Mouse (Mus musculus): ENCODE data around the gene Chodl. TPM values are rescaled to one million over a fixed set of nuclear protein-coding genes. Genes with fewer than 3 reads are reported as not detected.

Gene Chodl
- under 1 TPM; 0.17 TPM for total RNA-seq (2021)

DNA sequence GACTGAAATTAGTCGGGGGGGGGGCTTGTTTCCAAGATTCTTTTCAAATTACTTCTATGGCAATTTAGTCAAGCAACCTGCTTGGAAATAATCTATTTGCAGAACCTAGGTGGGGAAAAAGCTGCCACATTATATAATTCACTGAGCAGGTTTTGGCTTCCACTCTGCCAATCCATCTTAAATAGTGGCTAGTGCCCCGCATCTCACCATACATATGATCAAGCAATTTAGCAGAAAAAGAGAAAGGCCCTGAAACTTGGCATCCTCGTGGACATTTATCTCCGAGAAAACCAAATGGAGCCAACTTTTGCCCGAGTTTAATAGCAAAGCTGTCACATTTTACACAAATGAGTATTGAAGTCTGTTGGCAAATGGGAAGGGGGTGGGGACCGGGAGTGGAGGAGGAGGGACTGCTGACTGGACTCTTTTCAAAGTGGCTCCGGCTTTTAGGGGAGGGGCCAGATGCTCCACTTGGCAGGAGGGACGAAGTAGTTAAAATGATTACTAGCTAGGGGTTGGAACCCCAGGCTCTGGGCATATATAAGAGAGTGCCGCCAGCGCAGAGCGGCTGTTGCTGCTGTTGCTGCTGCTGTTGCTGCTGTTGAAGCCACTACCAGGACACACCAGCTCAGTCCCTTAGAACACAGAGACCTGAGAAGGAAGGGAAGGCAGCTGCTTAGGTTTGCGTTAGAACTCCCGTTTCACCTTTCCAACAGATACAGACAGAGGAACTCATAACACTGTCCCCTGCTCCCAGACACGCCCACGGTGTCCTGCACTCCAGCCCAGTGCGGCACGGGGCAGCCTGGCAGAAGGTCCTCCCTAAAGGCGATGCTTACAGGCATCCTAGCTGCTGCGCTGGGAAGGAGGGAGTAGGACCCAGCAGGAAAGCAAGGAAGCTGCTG, at the start of gene Chodl:
Gene Chodl, plus strand, starts transcription at position 567 of the 905 bp plus-strand sequence.
- DNase-seq = peak in 1 of 2 experiments; percentile 7
- intact Hi-C loops (cut with DNase I) = no loop called here

DNA sequence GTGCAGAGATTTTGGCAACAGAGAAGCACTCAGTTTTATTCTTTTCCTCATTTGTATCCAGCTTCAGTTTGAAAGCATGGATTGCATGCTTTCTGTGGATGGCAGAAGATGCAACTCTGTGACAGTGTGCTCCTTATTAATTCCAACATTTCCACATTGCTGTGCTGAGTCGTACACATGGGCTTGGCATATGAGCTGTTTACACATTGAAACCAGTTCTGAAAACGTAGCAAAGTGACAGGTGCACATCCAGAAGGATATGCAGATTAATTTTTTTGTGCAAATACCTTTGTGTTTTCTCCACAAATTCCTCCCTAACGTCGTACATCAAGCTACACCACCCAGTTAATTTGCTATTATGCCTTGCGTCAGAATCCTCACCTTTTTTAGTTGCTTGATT, 8.1 kb upstream of the Chodl start:
- intact Hi-C loops (cut with DNase I) = no loop called here

DNA sequence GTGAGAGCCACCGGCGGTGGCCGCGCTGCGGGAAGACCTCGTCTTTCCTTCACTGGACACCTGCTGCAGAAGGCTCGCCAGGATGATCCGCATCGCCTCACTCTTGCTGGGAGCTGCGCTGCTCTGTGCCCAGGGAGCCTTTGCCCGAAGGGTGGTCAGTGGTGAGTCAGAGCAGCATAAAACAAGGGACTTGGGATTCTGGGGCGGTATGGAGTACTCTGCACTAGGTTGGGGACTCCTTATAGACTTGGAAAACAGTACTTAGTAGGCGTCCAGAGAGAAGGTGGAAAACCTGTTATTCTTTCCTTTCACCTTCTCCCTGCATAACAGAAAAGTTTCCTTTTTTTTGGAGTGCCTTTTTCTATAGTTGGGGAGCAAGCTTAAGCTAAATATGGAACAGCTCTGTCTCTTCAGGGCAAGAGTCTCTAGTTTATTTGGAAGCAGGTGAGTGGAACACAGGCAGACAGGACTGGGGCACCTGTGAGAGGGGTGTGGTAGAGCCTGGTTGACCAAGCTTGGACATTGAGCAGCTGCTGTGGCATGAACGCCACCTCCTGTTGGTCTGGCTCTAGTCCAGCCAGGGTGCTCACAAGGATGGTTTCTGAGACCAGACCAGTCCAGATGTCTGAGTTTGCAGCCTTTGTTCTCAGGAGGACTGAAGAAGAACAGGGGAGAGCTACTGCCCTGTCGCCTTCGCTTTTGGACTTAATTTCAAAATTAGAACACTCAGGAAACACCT, 708 bp downstream of the Chodl start:
- intact Hi-C loops (cut with DNase I) = no loop called here
- DNase-seq = no peak

More for the DNA sequence above, 8.1 kb upstream of the Chodl start:
- DNase-seq = no peak

DNA sequence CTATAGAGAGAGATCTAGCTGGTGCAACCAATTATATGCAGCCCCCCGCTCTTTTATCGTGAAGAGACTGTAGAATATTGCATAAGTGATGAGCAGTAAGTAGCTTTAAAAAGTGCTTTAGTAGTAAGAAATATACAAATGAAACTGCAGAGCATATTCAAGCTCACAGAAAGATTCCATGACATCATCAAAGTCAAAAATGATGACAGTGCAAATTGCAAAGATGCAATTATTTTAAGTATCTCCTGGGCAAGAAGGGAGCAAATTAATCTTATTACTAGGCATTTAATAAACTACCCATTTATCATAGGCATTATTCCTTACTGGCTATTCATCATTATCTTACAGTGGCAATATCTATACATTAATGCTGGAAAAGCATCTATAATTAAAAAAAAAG, 3.5 kb downstream of the Chodl start:
- no peak for DNase-seq
- intact Hi-C loops (cut with DNase I) = no loop called here

DNA sequence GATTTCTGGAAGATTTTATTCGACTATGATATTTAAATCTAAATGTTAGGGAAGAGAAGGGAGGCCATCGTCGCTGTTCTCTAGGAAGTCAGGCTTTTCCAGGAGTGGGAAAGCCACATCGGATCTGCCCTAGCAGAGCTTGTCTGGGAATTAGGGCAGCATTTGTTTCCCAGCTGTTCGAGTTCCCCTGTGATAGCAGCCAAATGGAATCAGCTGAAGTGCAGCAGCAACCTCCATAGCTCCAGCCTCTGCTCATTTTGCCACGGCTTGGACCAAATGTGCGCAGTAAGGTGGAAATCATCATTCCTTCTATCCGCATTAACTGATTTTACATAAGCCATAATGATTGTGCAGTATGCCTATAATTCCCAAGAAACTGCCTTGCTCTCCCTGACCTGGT, 7.0 kb downstream of the Chodl start:
- DNase-seq = peak; percentile 19
- intact Hi-C loops (cut with DNase I) = no loop called here

DNA sequence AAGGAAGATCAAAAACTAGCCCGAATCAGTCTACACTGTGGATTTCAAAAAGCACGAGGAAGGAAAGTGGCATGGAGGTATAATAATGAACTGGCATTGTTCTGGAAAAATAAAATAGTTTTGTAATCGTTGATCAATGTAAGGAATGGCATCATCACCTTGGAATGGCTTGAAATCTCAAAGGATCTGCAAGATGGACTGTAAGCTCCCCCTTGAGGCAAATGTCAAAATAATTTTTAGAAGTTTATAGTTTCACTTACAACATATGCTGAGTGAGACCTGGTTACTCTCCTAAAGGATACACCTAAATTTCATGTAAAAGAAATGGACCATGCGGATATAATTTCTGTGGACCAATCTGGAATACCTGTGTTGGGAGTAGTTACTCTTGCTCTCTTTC, 19.6 kb downstream of the Chodl start:
- intact Hi-C loops (cut with DNase I) = loop anchor here (2.0 to 10.0 kb wide), 2 partner anchors 314 to 756 kb away; no protein-coding TSS in a partner anchor
- DNase-seq = no peak

DNA sequence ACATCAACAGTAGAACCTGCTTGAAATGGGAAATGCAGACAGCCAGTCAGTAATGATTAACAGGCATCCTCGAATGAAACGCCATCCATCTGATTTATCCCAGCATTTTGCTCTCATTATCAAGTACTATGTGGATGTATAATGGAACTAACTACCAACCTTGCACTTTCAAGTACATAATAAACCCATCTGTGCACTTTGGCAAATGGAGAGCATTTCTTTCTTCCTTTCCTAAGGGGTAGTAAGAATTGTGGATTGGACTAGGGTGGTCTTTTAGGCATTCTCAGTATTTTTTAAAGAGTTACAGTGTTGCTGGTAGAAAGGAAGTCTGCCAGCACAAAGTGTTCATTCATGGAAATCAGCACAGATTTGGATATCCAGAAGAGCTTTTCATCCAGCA, 26.7 kb downstream of the Chodl start:
- no peak for DNase-seq
- intact Hi-C loops (cut with DNase I) = loop anchor here (10.0 kb wide), 1 partner anchor 763 kb away; no protein-coding TSS in a partner anchor

DNA sequence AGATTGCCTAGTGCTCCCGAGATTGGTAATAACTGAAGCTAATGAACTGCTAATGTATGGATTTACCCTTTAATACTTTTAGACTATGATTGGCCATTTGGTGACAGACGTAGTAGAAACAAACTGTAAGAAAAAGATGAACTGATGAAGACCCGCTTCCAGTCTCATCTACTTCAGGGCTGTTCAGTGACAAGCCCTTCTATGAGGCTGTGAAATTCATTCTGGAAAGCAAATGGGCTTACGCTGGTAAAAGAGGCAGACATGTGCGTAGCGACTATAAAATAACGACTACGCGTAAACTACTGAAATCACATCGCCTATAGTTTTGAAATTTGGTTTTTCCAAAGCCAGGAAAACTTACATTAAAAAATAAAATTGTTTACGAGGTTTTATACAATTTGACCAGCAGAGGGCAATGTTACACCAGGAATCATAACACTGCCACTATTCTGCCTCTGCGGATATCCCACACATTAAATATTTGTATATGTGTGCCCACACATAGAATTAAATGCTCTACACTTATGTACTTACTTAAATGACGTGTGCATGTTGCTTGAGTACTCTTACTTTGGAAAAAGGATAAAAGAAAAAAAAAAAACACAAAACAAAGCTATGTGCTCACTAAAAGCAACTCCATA, 38.5 kb downstream of the Chodl start:
- intact Hi-C loops (cut with DNase I) = loop anchor here (2.0 kb wide), 1 partner anchor 90 kb away; no protein-coding TSS in a partner anchor
- DNase-seq = peak; percentile 2 to 24

DNA sequence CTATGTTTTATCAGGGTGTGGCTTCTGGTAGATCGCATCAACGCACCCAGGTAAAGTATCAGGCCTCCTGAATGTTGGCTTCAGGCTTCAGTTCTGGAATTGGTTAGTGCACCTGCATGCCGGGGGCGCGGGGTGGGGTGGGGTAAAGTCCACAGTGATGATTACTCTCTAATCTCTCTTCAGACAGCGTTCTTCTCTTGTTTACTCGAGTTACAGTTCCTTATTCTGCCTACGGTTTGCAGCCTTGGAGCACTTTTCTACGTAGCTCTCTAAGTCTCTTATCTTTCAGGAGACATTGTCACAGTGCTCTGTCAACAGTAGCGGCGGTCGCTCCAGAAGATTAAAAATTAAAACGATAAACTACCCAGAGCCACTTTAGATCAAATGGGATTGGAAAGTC, 43.4 kb downstream of the Chodl start:
- intact Hi-C loops (cut with DNase I) = no loop called here
- DNase-seq = no peak

DNA sequence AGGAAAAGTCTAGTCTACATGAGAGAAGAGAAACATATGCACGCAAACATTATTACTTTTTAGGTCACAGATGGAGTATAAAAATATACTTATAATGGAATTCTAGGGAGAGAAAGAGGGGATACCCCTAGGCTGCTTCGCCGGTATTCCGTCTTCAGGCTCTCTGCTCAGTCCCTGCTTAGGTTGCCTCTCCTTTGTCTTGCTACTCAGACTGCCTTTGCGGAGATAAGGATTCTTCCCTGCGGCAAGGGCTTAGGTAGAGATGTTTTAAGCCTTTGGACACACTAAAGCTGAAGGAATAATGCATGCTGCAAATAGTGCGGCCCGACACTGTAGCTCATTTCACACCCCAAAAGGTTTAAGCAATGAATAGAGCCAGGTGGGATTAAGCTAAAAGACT, 45.6 kb downstream of the Chodl start:
- no peak for DNase-seq
- intact Hi-C loops (cut with DNase I) = no loop called here

Other genes starting within 250 kb of the Chodl start
- not detected for gene Tmprss15, start 160.1 kb downstream of the Chodl start, total RNA-seq (2021)

Measured in heart, postnatal 10 days (tissue).